Mouse (Mus musculus) monocyte, adult 59 days (primary cell): ENCODE results near the gene Atg4b. TPM values are rescaled to one million over a fixed set of nuclear protein-coding genes. Genes with fewer than 3 reads are reported as not detected.

Experiments
- total RNA-seq, 2 experiments: library from RNA; stranded (reverse); gene quantifications; one replicate each; pipeline ENCODE4 v1.2.4; 2023

The Atg4b gene
- total RNA-seq = 10 to 100 TPM; 73.8 to 79.9 TPM

DNA sequence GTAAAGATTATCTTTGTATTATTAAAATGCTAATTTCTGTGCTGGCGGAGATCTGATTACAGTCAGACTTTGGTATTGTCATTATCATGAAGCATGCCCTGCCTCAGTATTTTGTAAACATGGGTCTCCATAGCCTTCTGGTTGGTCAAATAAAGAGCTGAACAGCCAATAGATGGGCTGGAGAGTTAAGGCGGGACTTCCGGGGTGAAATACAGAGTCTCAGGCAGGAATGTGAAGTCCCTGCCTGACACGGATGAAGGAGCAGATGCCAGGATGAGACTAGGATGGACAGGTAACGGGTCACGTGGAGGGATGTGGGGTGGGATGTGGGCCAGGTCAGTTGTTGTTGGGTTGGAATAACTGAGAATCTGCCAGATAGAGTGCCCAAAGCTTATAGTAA lies at the start of gene Atg4b:
Atg4b (plus strand) TSS at position 211 of the 400 bp plus-strand sequence.

DNA sequence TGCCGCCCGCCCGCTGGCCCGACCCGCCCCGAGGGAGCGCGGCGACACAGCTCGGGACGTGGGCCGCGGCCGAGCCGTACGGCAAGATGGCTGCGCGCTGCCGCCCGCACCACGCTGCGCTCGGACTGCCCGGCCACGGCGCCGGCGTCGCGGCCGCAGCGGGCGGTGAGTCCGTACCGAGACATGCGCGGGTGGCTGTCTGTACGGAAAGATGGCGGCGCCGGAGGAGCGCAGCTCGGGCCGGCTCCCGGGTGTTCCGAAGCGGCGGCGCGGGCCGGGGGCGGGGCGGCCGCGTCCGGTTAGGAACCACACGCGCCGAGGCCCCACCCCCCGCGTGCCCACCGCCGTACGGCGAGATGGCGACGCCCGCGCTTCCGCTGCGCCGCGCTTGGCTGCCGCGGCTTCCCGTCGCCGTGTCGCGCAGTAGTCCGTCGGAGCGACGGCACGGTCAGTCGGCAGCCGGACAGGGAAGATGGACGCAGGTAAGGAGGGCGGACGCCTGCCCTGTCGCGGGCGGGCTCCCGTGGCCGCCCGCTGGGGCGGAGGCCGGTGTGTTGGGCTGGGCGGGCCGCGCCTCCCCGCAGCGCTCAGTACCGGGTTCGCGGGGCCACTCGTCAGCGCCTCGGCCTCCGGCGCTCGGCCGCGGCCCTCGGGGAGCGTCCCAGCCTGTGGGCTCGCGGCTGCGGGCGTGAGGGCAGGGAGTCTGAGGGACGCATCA lies 3.4 kb downstream of the Atg4b start, which contains the start of gene Thap4:
Thap4 (minus strand) TSS at position 292 of the 718 bp plus-strand sequence.

DNA sequence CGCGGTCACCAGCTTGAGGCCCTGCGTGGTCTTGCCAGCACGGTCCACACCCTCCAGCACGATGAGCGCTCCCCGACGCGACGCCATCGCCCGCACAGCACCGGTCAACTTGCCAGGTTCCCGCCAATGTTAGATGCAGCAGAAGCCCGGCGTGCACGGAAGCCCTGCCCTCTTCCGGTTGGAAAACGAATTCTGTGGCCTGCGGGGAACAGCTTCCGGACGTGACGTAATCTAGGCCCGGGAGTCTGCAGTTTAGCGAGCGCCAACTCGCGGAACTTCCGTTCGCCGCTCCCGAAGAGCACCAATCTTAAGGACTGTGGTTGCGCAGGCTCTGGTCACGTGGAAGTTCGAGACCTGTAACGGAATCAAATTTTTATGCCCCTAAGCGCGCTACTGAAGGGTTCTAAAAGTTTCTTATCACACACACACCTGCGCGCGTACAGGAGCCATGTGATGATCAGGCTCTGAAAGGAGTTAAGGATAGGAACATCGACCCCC lies 50.5 kb downstream of the Atg4b start, which contains the start of gene Dtymk:
Dtymk (minus strand) TSS at position 194 of the 498 bp plus-strand sequence.

DNA sequence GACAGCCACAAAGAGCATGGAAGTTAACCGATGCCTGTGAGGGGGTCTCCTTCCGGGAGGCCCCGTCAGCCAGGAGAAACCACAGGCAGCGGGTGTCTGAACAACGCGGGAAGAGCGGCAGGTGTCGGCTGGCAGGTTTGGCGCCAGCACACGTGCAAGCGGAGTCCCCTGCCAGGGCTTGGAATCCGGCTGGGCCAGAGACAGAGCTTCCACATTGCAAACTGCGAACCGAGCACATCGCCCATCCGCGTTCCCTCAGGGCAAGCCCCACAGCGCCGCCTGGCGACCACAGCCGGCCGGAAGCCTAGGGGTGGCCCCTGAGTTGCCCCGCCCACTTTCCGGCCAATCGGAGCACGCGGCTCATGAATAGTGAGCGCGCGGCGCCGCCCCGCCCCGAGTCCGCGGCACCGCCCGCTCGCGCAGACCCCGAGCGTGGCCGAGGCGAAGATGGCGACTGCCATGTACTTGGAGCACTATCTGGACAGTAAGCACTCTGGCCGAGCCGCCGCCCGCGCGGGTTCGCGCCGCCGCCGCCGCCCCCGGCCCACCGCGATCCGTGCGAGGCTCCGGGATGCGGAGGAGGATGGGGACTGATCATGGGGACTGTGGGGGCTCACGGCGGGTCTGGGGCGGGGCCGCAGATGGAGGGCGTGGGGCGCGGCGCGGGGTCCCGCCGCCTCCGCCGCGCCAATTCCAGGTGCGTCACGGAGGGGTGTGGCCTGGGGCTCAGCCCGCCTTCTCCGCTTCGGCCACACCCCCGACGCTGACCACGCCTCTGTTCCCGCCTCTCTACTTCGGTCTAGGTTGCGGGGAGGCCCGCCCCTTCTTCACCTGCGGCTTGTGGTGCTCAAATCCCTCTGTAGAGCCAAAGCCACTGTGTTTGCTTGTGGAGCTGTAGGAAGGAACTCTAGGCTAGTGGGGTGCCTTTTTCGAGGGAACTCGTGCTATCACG lies 52.5 kb downstream of the Atg4b start, which contains the start of gene Ing5:
Ing5 (plus strand) TSS at position 410 of the 952 bp plus-strand sequence.

DNA sequence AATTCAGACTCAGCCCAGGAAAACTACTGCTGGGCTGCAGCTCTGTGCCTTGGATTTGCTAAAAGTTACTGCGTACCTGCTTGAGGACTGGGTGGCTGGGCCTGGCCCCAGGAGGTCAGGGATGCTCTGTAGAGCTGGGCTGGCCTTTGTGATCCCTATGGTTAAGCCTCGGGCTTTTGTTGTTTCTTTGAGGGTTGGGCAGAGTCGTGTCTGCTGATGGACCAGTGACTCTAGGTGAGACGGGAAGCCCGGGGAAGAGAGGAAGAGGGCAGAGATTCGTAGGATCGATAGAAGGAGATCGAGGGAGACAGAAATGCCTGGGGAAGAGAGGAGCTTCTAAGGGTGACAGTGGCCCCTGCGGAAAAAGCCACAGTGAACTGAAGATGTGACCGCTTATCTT lies 73.3 kb downstream of the Atg4b start, which contains the start of gene D2hgdh:
D2hgdh (plus strand) TSS at position 301 of the 400 bp plus-strand sequence.

Other genes with a start within 250 kb of the Atg4b start
- 1 to 10 TPM; 9.0 to 9.3 TPM for gene Farp2, start 239.4 kb upstream of the Atg4b start, total RNA-seq
- gene Stk25, start 92.8 kb upstream of the Atg4b start, total RNA-seq = 10 to 100 TPM; 52.7 to 69.5 TPM
- gene Bok, start 65.8 kb upstream of the Atg4b start, total RNA-seq = not detected
- 10 to 100 TPM; 14.1 to 18.4 TPM for gene Thap4, start 3.4 kb downstream of the Atg4b start, total RNA-seq
- 10 to 100 TPM; 21.9 to 23.2 TPM for gene Dtymk, start 50.4 kb downstream of the Atg4b start, total RNA-seq
- 10 to 100 TPM; 18.7 to 23.5 TPM for gene Ing5, start 52.5 kb downstream of the Atg4b start, total RNA-seq
- gene D2hgdh, start 73.4 kb downstream of the Atg4b start, total RNA-seq = 10 to 100 TPM; 21.0 to 23.5 TPM
- not detected for gene Gal3st2, start 109.8 kb downstream of the Atg4b start, total RNA-seq
- under 1 TPM; 0.50 to 0.82 TPM for gene Gal3st2b, start 166.8 kb downstream of the Atg4b start, total RNA-seq
- gene Gal3st2c, start 239.0 kb downstream of the Atg4b start, total RNA-seq = under 1 TPM; 0.06 to 0.16 TPM